13 mouse cellular contexts compared by ENCODE assay signal in the genomic region with DNA sequence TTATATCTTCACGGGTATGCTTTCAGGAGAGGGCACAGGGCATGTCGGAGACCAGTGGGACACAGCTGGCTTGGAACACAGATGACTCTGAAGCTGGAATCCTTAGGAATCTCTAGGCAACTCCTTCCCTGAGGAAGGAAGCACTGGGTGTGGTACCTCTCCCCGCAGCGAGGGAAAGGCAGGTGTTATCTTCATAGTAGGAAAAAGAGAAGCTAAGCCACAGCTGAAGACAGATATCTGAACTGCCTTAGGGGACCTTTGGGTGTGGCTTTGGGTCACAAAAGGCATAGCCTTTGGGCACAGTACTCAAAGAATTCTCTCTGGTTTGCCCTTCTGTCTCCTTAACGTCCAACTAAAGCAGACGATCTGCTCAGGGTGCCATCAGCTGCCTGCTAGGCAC. TPM values are rescaled to one million over a fixed set of nuclear protein-coding genes. Genes with fewer than 3 reads are reported as not detected.
DNase-seq lines count a peak whose midpoint lies in the region; ATAC-seq and TF ChIP-seq lines count a peak whose summit lies in the region.
"Had no signal": no experiment of that assay in that cellular context is flagged by ENCODE, and none has a peak within 500 bp of the region (broad histone marks: within the 10 kb centered on the region; RNA-seq: fewer than 3 reads in every experiment).

No protein-coding gene starts in this region.

- DNase-seq in heart, adult 9 months (ENCODE audit: low spot score in 2 of 2) = no peak
- DNase-seq in CH12.LX (ENCODE audit: extremely low read depth) (no peak), ES-CJ7 (ENCODE audit: low read depth, low spot score) (peak; percentile 81)
- no peak for DNase-seq in liver, embryonic 14.5 days (ENCODE audit: low read depth in 3 of 3, low spot score in 3 of 3)
- DNase-seq in gastrocnemius, adult 8-10 months (ENCODE audit: low spot score in 2 of 2) = no peak
- DNase-seq: right cerebral cortex, postnatal 14 days; thymus, adult 2 months had no signal

- 36% methylated on average over 6 of the region's 6 CpGs for WGBS in heart, embryonic 15.5 days
- 29% methylated on average over 6 of the region's 6 CpGs for WGBS in liver, embryonic 14.5 days (ENCODE audit: insufficient replicate concordance)

- ATAC-seq in heart, embryonic 15.5 days (replicated peaks; ENCODE audit: insufficient number of reproducible peaks, insufficient read depth, low FRiP score, low read depth) = no peak
- ATAC-seq in liver, embryonic 14.5 days (ENCODE audit: insufficient read depth) = peak; percentile 44; the same call in 1 of the 2 replicates
- no peak for ATAC-seq in inflammation-experienced regulatory T-cells, adult 6 months
- ATAC-seq: midbrain, embryonic 13.5 days had no signal

- dilution Hi-C loops in CH12.LX (cut with MboI; ENCODE audit: extremely low pct_ligation_motif_present, extremely low pct_unique_long_range_greater_than_20kb, low sequenced_read_pairs) = no loop called here

- H3K4me3 ChIP-seq in heart, embryonic 15.5 days = no peak overlapping the region
- no peak overlapping the region for H3K4me3 ChIP-seq in CH12.LX (replicated peaks in 1 of 3; ENCODE audit: low read depth in 2 of 3, low read length in 2 of 3, poor library complexity in 1 of 3)
- H3K4me3 ChIP-seq in liver, embryonic 14.5 days (ENCODE audit: insufficient read depth in 1 of 2, low read depth in 2 of 2, low read length in 2 of 2) = no peak overlapping the region
- H3K4me3 ChIP-seq: erythroblast, embryonic 14.5 days; limb, embryonic 10.5 days; lung, embryonic 15.5 days; midbrain, embryonic 13.5 days had no signal

- in situ Hi-C loops in CH12.LX (cut with MboI; ENCODE audit: low pct_ligation_motif_present, low pct_unique_long_range_greater_than_20kb, low sequenced_read_pairs) = no loop called here

- no peak for TF ChIP-seq POLR2A in CH12.LX (IDR thresholded peaks at IDR 0.05; ENCODE audit: low read depth, low read length)

- peaks cover 91% of the 10 kb centered on the region for H3K4me1 ChIP-seq in heart, embryonic 15.5 days (replicated peaks)
- H3K4me1 ChIP-seq in CH12.LX (ENCODE audit: control insufficient read depth in 1 of 2, insufficient read depth in 2 of 2) = peaks cover 43 to 60% of the 10 kb centered on the region in 2 experiments
- H3K4me1 ChIP-seq in liver, embryonic 14.5 days (replicated peaks; ENCODE audit: control insufficient read depth in 2 of 2, insufficient read depth in 2 of 2, low read length in 1 of 2) = peaks cover 48 to 77% of the 10 kb centered on the region in 2 experiments

- peak overlapping the region; percentile 52 for H3K27ac ChIP-seq in heart, embryonic 15.5 days
- H3K27ac ChIP-seq in CH12.LX (ENCODE audit: insufficient read depth, low read depth) = no peak overlapping the region
- H3K27ac ChIP-seq in liver, embryonic 14.5 days = no peak overlapping the region
- H3K27ac ChIP-seq: limb, embryonic 10.5 days; midbrain, embryonic 13.5 days had no signal

- peak overlapping the region; percentile 12 for H3K4me2 ChIP-seq in heart, embryonic 15.5 days
- H3K4me2 ChIP-seq in CH12.LX (ENCODE audit: insufficient read depth, low read depth, poor library complexity, severe bottlenecking) = peak overlapping the region; percentile 6; the same call in 1 of the 2 replicates
- H3K4me2 ChIP-seq in liver, embryonic 14.5 days (ENCODE audit: low read depth) = peak overlapping the region; percentile 22; the same call in 1 of the 2 replicates
- H3K4me2 ChIP-seq: lung, embryonic 15.5 days; midbrain, embryonic 13.5 days had no signal

- TF ChIP-seq EP300 in CH12.LX (IDR thresholded peaks at IDR 0.05; ENCODE audit: low read length) = no peak
- no peak for TF ChIP-seq EP300 in liver, embryonic 14.5 days (IDR thresholded peaks at IDR 0.05; ENCODE audit: low read depth)

- H3K79me2 ChIP-seq in CH12.LX (replicated peaks; ENCODE audit: control insufficient read depth, extremely low read depth, insufficient read depth, poor library complexity, severe bottlenecking) = no peaks in the 10 kb centered on the region

- no peak overlapping the region for H3K9ac ChIP-seq in heart, embryonic 15.5 days
- no peak overlapping the region for H3K9ac ChIP-seq in CH12.LX (ENCODE audit: insufficient read depth, low read depth)
- no peak overlapping the region for H3K9ac ChIP-seq in liver, embryonic 14.5 days (replicated peaks)
- H3K9ac ChIP-seq: lung, embryonic 15.5 days; midbrain, embryonic 13.5 days had no signal

- no peaks in the 10 kb centered on the region for H3K27me3 ChIP-seq in heart, embryonic 15.5 days
- H3K27me3 ChIP-seq in CH12.LX (replicated peaks) = peaks cover 25% of the 10 kb centered on the region
- no peaks in the 10 kb centered on the region for H3K27me3 ChIP-seq in liver, embryonic 14.5 days (ENCODE audit: control insufficient read depth, insufficient read depth, low read length)
- H3K27me3 ChIP-seq: lung, embryonic 15.5 days; midbrain, embryonic 13.5 days had no signal

- no peak for TF ChIP-seq CTCF in CH12.LX (conservative IDR thresholded peaks at IDR 0.05 in 1 of 2, IDR thresholded peaks at IDR 0.05 in 1 of 2; ENCODE audit: low read depth in 2 of 2, low read length in 2 of 2)
- TF ChIP-seq CTCF in liver, embryonic 14.5 days (IDR thresholded peaks at IDR 0.05; ENCODE audit: low read depth) = 0 out of 2 replicates have a peak, but pooled peaks have one; percentile 6

- H3K9me3 ChIP-seq in heart, embryonic 15.5 days (replicated peaks) = no peaks in the 10 kb centered on the region
- H3K9me3 ChIP-seq in CH12.LX (replicated peaks; ENCODE audit: low read length) = no peaks in the 10 kb centered on the region
- H3K9me3 ChIP-seq in liver, embryonic 14.5 days (ENCODE audit: control insufficient read depth, low read length) = no peaks in the 10 kb centered on the region
- H3K9me3 ChIP-seq: limb, embryonic 10.5 days; lung, embryonic 15.5 days; midbrain, embryonic 13.5 days had no signal

- H3K36me3 ChIP-seq in heart, embryonic 15.5 days = 0 out of 2 replicates have a peak, but pooled peaks cover 11% of the 10 kb centered on the region
- H3K36me3 ChIP-seq in CH12.LX (replicated peaks in 1 of 2; ENCODE audit: control insufficient read depth in 1 of 2, insufficient read depth in 1 of 2, low read length in 1 of 2) = no peaks in the 10 kb centered on the region
- no peaks in the 10 kb centered on the region for H3K36me3 ChIP-seq in liver, embryonic 14.5 days (replicated peaks; ENCODE audit: control insufficient read depth, insufficient read depth, low read depth)
- H3K36me3 ChIP-seq: lung, embryonic 15.5 days; midbrain, embryonic 13.5 days had no signal

- no peak for TF ChIP-seq RAD21 in CH12.LX (IDR thresholded peaks at IDR 0.05; ENCODE audit: low read depth, low read length)

TF ChIP-seq in CH12.LX, 34 proteins besides CTCF, POLR2A, EP300 and RAD21:
- TF ChIP-seq MAZ (IDR thresholded peaks at IDR 0.05; ENCODE audit: low read depth, low read length) (no peak), ZNF384 (IDR thresholded peaks at IDR 0.05; ENCODE audit: low read depth, low read length) (no peak), TBP (conservative IDR thresholded peaks at IDR 0.05; ENCODE audit: low read depth, low read length) (no peak), ETS1 (conservative IDR thresholded peaks at IDR 0.05; ENCODE audit: low read depth, low read length) (no peak), NRF1 (IDR thresholded peaks at IDR 0.05; ENCODE audit: low read depth, low read length) (no peak), SMC3 (IDR thresholded peaks at IDR 0.05; ENCODE audit: low read depth, low read length) (no peak), HCFC1 (IDR thresholded peaks at IDR 0.05; ENCODE audit: low read depth, low read length) (no peak), JUND (conservative IDR thresholded peaks at IDR 0.05; ENCODE audit: low read depth, low read length) (no peak), RCOR1 (conservative IDR thresholded peaks at IDR 0.05; ENCODE audit: low read depth, low read length) (no peak), GABPA (IDR thresholded peaks at IDR 0.05; ENCODE audit: insufficient replicate concordance, low read depth, low read length) (no peak), SIN3A (IDR thresholded peaks at IDR 0.05; ENCODE audit: low read length) (no peak), ZKSCAN1 (IDR thresholded peaks at IDR 0.05; ENCODE audit: borderline replicate concordance, low read depth, low read length) (no peak), MYC (IDR thresholded peaks at IDR 0.05; ENCODE audit: low read depth, low read length) (no peak), USF2 (conservative IDR thresholded peaks at IDR 0.05; ENCODE audit: low read depth, low read length) (no peak), KAT2A (IDR thresholded peaks at IDR 0.05; ENCODE audit: insufficient replicate concordance, low read length) (no peak)

RNA-seq across cellular contexts. Expression of a gene that starts 16.0 kb away (rescaled TPM):
- polyA plus RNA-seq in heart, embryonic 15.5 days (2015; fragmentation: Nextera tagmentation; extraction: Ambion mirVana) = 11.6 and 14.8 TPM in 2 replicates
- 0.50 and 0.81 TPM in 2 replicates for total RNA-seq in CH12.LX (2012; rRNA removed)
- total RNA-seq in CH12.LX (2014; rRNA removed) = 0.43 and 1.5 TPM in 2 replicates
- 0.90 and 1.2 TPM in 2 replicates for polyA plus RNA-seq in CH12.LX (2012; ENCODE audit: insufficient read length, low read depth)
- polyA plus RNA-seq in liver, embryonic 14.5 days (2012; rRNA removed) = 2.8 and 3.2 TPM in 2 replicates
- polyA plus RNA-seq in liver, embryonic 14.5 days (2014; fragmentation: Nextera tagmentation; extraction: Ambion mirVana) = 1.7 and 2.2 TPM in 2 replicates
- 10 to 100 TPM; 44.2 to 62.0 (median 46.1) TPM for total RNA-seq in gastrocnemius, adult 8-10 months (2022)
- 10 to 100 TPM; 16.5 to 24.6 (median 16.8) TPM for polyA plus RNA-seq in inflammation-experienced regulatory T-cells, adult 6 months (2017; shearing (Covaris generic))
